Mouse (Mus musculus): Measurements from ENCODE around the gene Etv6.

GRCm38 (mm10) chr6:134083428-134083827 is 47.9 kb downstream of the Etv6 start:
- TF ChIP-seq EP300 (IDR thresholded peaks at IDR 0.05; ENCODE audit: insufficient read depth, low read depth, low read length) (no peak), POLR2A (IDR thresholded peaks at IDR 0.05; ENCODE audit: insufficient read depth, low read depth, low read length) (no peak)

All from heart, adult 2 months (tissue).